In the genomic region with DNA sequence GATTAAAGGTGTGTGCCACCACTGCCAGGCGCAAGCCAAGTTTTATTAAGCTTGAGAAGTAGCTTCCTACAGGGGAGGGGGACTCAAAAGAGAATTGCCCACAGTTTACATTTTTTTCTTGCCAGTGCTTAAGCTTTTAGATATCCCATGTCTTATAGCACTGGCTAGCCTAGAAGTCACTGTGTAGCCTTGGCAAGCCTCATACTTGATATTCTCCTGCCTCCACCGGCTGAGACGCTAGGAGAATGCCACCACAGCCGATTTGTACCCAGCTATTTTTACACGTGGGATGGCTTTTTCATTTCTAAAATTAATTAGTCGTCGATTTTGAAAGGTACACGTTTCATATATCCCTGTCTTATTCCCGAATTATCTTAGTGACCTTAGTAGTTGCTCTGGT, we compare ENCODE assay signal across 8 mouse cellular contexts. TPM values are rescaled to one million over a fixed set of nuclear protein-coding genes. Genes with fewer than 3 reads are reported as not detected.
DNase-seq lines count a peak whose midpoint lies in the region; ATAC-seq and TF ChIP-seq lines count a peak whose summit lies in the region.

No protein-coding gene starts in this region.

- H3K4me1 ChIP-seq in heart, embryonic 15.5 days (replicated peaks), result peaks cover 30% of the 10 kb centered on the region
- peaks cover 3% of the 10 kb centered on the region; the same call in 1 of the 2 replicates for H3K4me1 ChIP-seq in bone marrow, adult 2 months (ENCODE audit: control insufficient read depth, insufficient read depth, low read length)
- peaks cover 4% of the 10 kb centered on the region; the same call in 1 of the 2 replicates for H3K4me1 ChIP-seq in hindbrain, embryonic 11.5 days (replicated peaks; ENCODE audit: control insufficient read depth, insufficient read depth, low read length)
- peaks cover 7% of the 10 kb centered on the region for H3K4me1 ChIP-seq in midbrain, embryonic 11.5 days (ENCODE audit: control insufficient read depth, insufficient read depth, low read length)

- no peaks in the 10 kb centered on the region for H3K27me3 ChIP-seq in heart, embryonic 15.5 days
- H3K27me3 ChIP-seq in hindbrain, embryonic 11.5 days (ENCODE audit: control insufficient read depth, insufficient read depth, low read length), result no peaks in the 10 kb centered on the region
- H3K27me3 ChIP-seq in midbrain, embryonic 11.5 days (ENCODE audit: control insufficient read depth, insufficient read depth, low read length), result no peaks in the 10 kb centered on the region

- H3K9ac ChIP-seq in heart, embryonic 15.5 days, result peak overlapping the region; percentile 51; the same call in 1 of the 2 replicates
- peak overlapping the region; percentile 5; the same call in 1 of the 2 replicates for H3K9ac ChIP-seq in hindbrain, embryonic 11.5 days (ENCODE audit: low read depth, low read length)
- H3K9ac ChIP-seq in midbrain, embryonic 11.5 days (ENCODE audit: low read length), result peak overlapping the region; percentile 39; the same call in 1 of the 2 replicates

- 20% methylated on average over 9 of the region's 9 CpGs for WGBS in heart, embryonic 15.5 days
- WGBS in bone marrow, adult 2 months, result 20% methylated on average over 9 of the region's 9 CpGs
- WGBS in hindbrain, embryonic 11.5 days, result 31% methylated on average over 9 of the region's 9 CpGs
- WGBS in midbrain, embryonic 11.5 days, result 30% methylated on average over 9 of the region's 9 CpGs

- H3K4me2 ChIP-seq in heart, embryonic 15.5 days, result peak overlapping the region; percentile 71
- peak overlapping the region; percentile 45 for H3K4me2 ChIP-seq in hindbrain, embryonic 11.5 days (replicated peaks; ENCODE audit: low read depth, low read length)
- H3K4me2 ChIP-seq in midbrain, embryonic 11.5 days, result peak overlapping the region; percentile 84

- no peak for DNase-seq in heart, postnatal 4 days
- no peak for DNase-seq in hindbrain, embryonic 11.5 days (ENCODE audit: low spot score)
- DNase-seq in midbrain, embryonic 11.5 days (ENCODE audit: low spot score, missing footprints), result no peak
- no peak for DNase-seq in adrenal gland, postnatal 10 days
- DNase-seq in cerebellum, postnatal 25 days, result no peak
- no peak for DNase-seq in adrenal gland, postnatal 25 days

- ATAC-seq in heart, embryonic 15.5 days (replicated peaks; ENCODE audit: insufficient number of reproducible peaks, insufficient read depth, low FRiP score, low read depth), result no peak
- ATAC-seq in hindbrain, embryonic 11.5 days (ENCODE audit: low FRiP score), result no peak
- ATAC-seq in midbrain, embryonic 11.5 days (ENCODE audit: low FRiP score), result peak; percentile 1; the same call in 1 of the 2 replicates

- peak overlapping the region; percentile 83 for H3K27ac ChIP-seq in heart, embryonic 15.5 days
- peak overlapping the region; percentile 57; the same call in 1 of the 2 replicates for H3K27ac ChIP-seq in bone marrow, adult 2 months (ENCODE audit: control insufficient read depth, insufficient read depth, low read depth, low read length, poor library complexity)
- H3K27ac ChIP-seq in hindbrain, embryonic 11.5 days (ENCODE audit: low read depth, low read length), result no peak overlapping the region
- H3K27ac ChIP-seq in midbrain, embryonic 11.5 days (ENCODE audit: low read depth, low read length), result no peak overlapping the region

- no peaks in the 10 kb centered on the region for H3K9me3 ChIP-seq in heart, embryonic 15.5 days (replicated peaks)
- no peaks in the 10 kb centered on the region for H3K9me3 ChIP-seq in hindbrain, embryonic 11.5 days (ENCODE audit: control insufficient read depth, low read length)
- no peaks in the 10 kb centered on the region for H3K9me3 ChIP-seq in midbrain, embryonic 11.5 days (ENCODE audit: control insufficient read depth, low read length)

- H3K36me3 ChIP-seq in heart, embryonic 15.5 days, result peaks cover 49% of the 10 kb centered on the region
- H3K36me3 ChIP-seq in hindbrain, embryonic 11.5 days (ENCODE audit: control insufficient read depth, insufficient read depth, low read length), result peaks cover 7% of the 10 kb centered on the region
- peaks cover 22% of the 10 kb centered on the region for H3K36me3 ChIP-seq in midbrain, embryonic 11.5 days (ENCODE audit: control insufficient read depth, insufficient read depth, low read length)

- TF ChIP-seq POLR2A in bone marrow, adult 2 months (IDR thresholded peaks at IDR 0.05; ENCODE audit: borderline replicate concordance, control insufficient read depth, low read depth, low read length), result no peak

- H3K4me3 ChIP-seq in heart, embryonic 15.5 days, result peak overlapping the region; percentile 96
- peak overlapping the region; percentile 57 for H3K4me3 ChIP-seq in bone marrow, adult 2 months (replicated peaks; ENCODE audit: control insufficient read depth, low read depth, low read length)
- H3K4me3 ChIP-seq in hindbrain, embryonic 11.5 days (ENCODE audit: low read depth, low read length), result peak overlapping the region; percentile 97
- peak overlapping the region; percentile 93 for H3K4me3 ChIP-seq in midbrain, embryonic 11.5 days (ENCODE audit: low read depth, low read length)

- TF ChIP-seq CTCF in bone marrow, adult 2 months (IDR thresholded peaks at IDR 0.05; ENCODE audit: control insufficient read depth, insufficient read depth, low read length), result no peak

RNA-seq across cellular contexts. Expression of a gene that starts 0.5 kb away (rescaled TPM):
- polyA plus RNA-seq in heart, embryonic 15.5 days (2015; fragmentation: Nextera tagmentation; extraction: Ambion mirVana), result 52.6 and 57.6 TPM in 2 replicates
- total RNA-seq in heart, postnatal 4 days (2021), result 10 to 100 TPM; 40.2 to 41.9 TPM
- polyA plus RNA-seq in bone marrow, adult 2 months (2011; ENCODE audit: insufficient read depth, insufficient read length, low replicate concordance, missing spikeins), result 113 and 165 TPM in 2 replicates
- 77.6 and 80.3 TPM in 2 replicates for polyA plus RNA-seq in hindbrain, embryonic 11.5 days (2014; fragmentation: Nextera tagmentation; extraction: Ambion mirVana)
- polyA plus RNA-seq in midbrain, embryonic 11.5 days (2014; fragmentation: Nextera tagmentation; extraction: Ambion mirVana), result 76.7 and 79.4 TPM in 2 replicates
- 10 to 100 TPM; 73.1 to 74.6 TPM for total RNA-seq in adrenal gland, postnatal 10 days (2021)
- 109 TPM in 2 replicates for total RNA-seq in adrenal gland, postnatal 25 days (2021)

RNA-seq across cellular contexts. Expression of a gene that starts 6.8 kb away (rescaled TPM):
- 366 and 379 TPM in 2 replicates for polyA plus RNA-seq in heart, embryonic 15.5 days (2015; fragmentation: Nextera tagmentation; extraction: Ambion mirVana)
- 100 to 1,000 TPM; 105 to 117 TPM for total RNA-seq in heart, postnatal 4 days (2021)
- 590 and 975 TPM in 2 replicates for polyA plus RNA-seq in bone marrow, adult 2 months (2011; ENCODE audit: insufficient read depth, insufficient read length, low replicate concordance, missing spikeins)
- polyA plus RNA-seq in hindbrain, embryonic 11.5 days (2014; fragmentation: Nextera tagmentation; extraction: Ambion mirVana), result 382 and 434 TPM in 2 replicates
- 352 and 403 TPM in 2 replicates for polyA plus RNA-seq in midbrain, embryonic 11.5 days (2014; fragmentation: Nextera tagmentation; extraction: Ambion mirVana)
- 100 to 1,000 TPM; 250 to 386 TPM for total RNA-seq in adrenal gland, postnatal 10 days (2021)
- 603 and 640 TPM in 2 replicates for total RNA-seq in adrenal gland, postnatal 25 days (2021)

RNA-seq across cellular contexts. Expression of a gene that starts 15.4 kb away (rescaled TPM):
- polyA plus RNA-seq in heart, embryonic 15.5 days (2015; fragmentation: Nextera tagmentation; extraction: Ambion mirVana), result 142 TPM in 2 replicates
- 10 to 100 TPM; 73.2 to 74.5 TPM for total RNA-seq in heart, postnatal 4 days (2021)
- polyA plus RNA-seq in bone marrow, adult 2 months (2011; ENCODE audit: insufficient read depth, insufficient read length, low replicate concordance, missing spikeins), result 103 and 127 TPM in 2 replicates
- 153 and 167 TPM in 2 replicates for polyA plus RNA-seq in hindbrain, embryonic 11.5 days (2014; fragmentation: Nextera tagmentation; extraction: Ambion mirVana)
- polyA plus RNA-seq in midbrain, embryonic 11.5 days (2014; fragmentation: Nextera tagmentation; extraction: Ambion mirVana), result 156 TPM in 2 replicates
- 100 to 1,000 TPM; 169 to 183 TPM for total RNA-seq in adrenal gland, postnatal 10 days (2021)
- total RNA-seq in adrenal gland, postnatal 25 days (2021), result 337 and 444 TPM in 2 replicates

Comparison
In these comparisons a context has a peak if more than half of its experiments do, and no peak if none do; other contexts are left out.
1. H3K27ac ChIP-seq: peak in heart, embryonic 15.5 days (single experiment) and bone marrow, adult 2 months (single experiment); none in hindbrain, embryonic 11.5 days (single experiment) and midbrain, embryonic 11.5 days (single experiment).
2. Peak in every context shown above with its lines, with median percentiles within 50 percentile points of each other: H3K4me2 ChIP-seq, H3K4me3 ChIP-seq and H3K9ac ChIP-seq.